Mouse (Mus musculus) ovary, adult 10 weeks (tissue): Measurements from ENCODE around the gene Kansl3. TPM values are rescaled to one million over a fixed set of nuclear protein-coding genes. Genes with fewer than 3 reads are reported as not detected.

Experiments used
- polyA plus RNA-seq: library from polyadenylated mRNA; stranded (reverse); fragments of 350-450 nt; fragmentation: Illumina TruSeq; extraction: RNeasy Lipid Tissue Mini Kit (QIAGEN cat#74804); gene quantifications from one replicate; pipeline ENCODE4 v1.2.3, GENCODE M21; 2014

Gene Kansl3
- 11.5 TPM for polyA plus RNA-seq

GRCm38 (mm10) chr1:36368969-36369645 is at the start of gene Kansl3:
TSS of gene Kansl3 (minus strand) at chr1:36369181.

DNA sequence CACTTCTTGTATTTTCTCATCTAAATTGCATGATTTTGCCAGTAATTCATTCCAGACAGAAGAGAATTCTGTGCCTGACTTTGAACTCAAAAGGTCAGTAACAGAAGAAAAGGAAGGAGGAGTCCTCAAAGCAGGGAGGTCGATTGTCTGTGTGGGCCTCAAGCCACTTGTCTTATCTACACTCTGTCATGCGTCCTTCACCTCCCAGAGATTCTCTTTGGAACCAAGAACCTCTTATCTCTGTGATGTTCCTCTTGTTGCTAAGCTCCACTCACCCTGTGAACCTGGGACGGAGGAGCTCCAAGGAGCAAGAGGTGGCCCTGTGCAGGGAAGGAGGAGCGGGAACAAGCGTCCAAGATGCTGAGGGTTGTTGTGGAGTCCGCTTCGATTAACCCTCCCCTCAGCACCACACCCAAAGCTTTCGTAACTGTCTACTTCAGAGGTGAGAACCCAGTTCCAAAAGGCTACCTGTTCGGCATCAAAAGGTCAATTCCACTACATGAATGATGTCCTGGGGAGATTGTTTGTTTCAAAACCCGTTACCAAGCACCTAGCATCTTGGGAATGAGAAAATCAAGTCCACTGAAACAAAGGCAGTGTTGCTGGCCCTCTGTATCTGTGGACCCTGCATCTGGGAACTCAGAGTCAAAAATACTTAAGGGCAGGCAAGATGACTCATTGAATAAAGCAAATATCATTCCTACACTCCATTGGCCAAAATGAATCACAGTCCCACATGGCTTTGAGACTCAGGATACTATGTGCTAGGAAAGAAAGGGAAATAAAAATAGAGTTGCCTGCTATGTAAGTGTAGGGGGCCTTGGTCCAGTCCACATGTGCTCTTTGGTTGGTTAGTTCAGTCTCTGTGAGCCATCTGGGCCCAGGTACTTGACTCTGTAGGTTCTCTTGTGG is 3.2 kb upstream of the Kansl3 start, which contains the start of gene Fer1l5:
Fer1l5 (plus strand) TSS at position 358 of the 912 bp plus-strand sequence.

GRCm38 (mm10) chr1:36307495-36308280 is 61.3 kb downstream of the Kansl3 start, which contains the start of gene Arid5a:
TSS of gene Arid5a (plus strand) at chr1:36307733.

Other genes starting within 250 kb of the Kansl3 start
- gene Uggt1, start 124.5 kb downstream of the Kansl3 start, polyA plus RNA-seq: 125 TPM
- gene Neurl3, start 94.5 kb downstream of the Kansl3 start, polyA plus RNA-seq: 6.1 TPM
- 0.11 TPM for gene Arid5a, start 61.4 kb downstream of the Kansl3 start, polyA plus RNA-seq
- gene Fer1l5, start 3.1 kb upstream of the Kansl3 start, polyA plus RNA-seq: not detected
- 10.6 TPM for gene Lman2l, start 76.1 kb upstream of the Kansl3 start, polyA plus RNA-seq
- 2.5 TPM for gene Cnnm4, start 102.4 kb upstream of the Kansl3 start, polyA plus RNA-seq
- gene Cnnm3, start 142.7 kb upstream of the Kansl3 start, polyA plus RNA-seq: 11.2 TPM
- 1.1 TPM for gene Ankrd23, start 167.7 kb upstream of the Kansl3 start, polyA plus RNA-seq
- gene Gm42417, start 170.2 kb upstream of the Kansl3 start, polyA plus RNA-seq: not detected
- 2.0 TPM for gene Ankrd39, start 178.3 kb upstream of the Kansl3 start, polyA plus RNA-seq
- gene Sema4c, start 189.2 kb upstream of the Kansl3 start, polyA plus RNA-seq: 2.7 TPM